Mouse (Mus musculus) kidney, adult 2 months (tissue): ENCODE measurements around the gene Tln2.

Experiments
- CTCF ChIP-seq: fragments of 200-500 bp; conservative IDR thresholded peaks from 2 replicates; pipeline ENCODE4 v1.5.1; 2011; ENCODE audit warnings: low read depth, mild to moderate bottlenecking, control low read depth, low read length, moderate library complexity, mixed read lengths; ENCODE audit not compliant: insufficient read depth, insufficient read length
- POLR2A ChIP-seq: fragments of 200-500 bp; IDR thresholded peaks from one replicate; pipeline ENCODE4 v1.6.1; 2011; ENCODE audit warnings: low read depth, low read length, control low read depth

DNA sequence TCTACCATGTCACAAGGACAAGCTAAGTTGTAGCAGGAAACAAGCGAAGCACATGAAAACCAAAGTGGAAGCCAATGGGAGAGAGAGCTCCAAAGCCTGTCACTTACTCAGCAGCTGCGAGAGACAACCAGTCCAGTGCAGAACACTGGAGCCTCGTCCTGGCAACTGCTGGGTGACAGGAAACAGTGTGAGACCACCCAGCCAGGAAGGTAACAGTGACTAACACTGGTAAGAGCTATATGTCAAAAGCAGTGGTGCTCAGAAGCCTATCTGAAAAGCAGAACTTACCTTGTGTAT, 14.1 kb upstream of the Tln2 start:
- TF ChIP-seq POLR2A (no peak), CTCF (no peak)
